Mouse (Mus musculus) myocyte (in vitro differentiated cells): ENCODE measurements around the gene Tnk1. TPM values are rescaled to one million over a fixed set of nuclear protein-coding genes. Genes with fewer than 3 reads are reported as not detected.

ENCODE experiments used
- H3K27me3 ChIP-seq: one replicate; pipeline ENCODE4 v1.6.1; 2011; ENCODE audit not compliant: control insufficient read depth, insufficient read depth, insufficient read length
- H3K36me3 ChIP-seq: one replicate; pipeline ENCODE4 v1.6.1; 2011; ENCODE audit not compliant: control insufficient read depth, insufficient read depth
- H3K4me2 ChIP-seq: one replicate; pipeline ENCODE4 v1.6.1; 2011; ENCODE audit warnings: low read depth, control low read depth
- H3K4me3 ChIP-seq: one replicate; pipeline ENCODE4 v1.5.1; 2011; ENCODE audit warnings: mild to moderate bottlenecking, control low read depth, moderate library complexity
- H3K79me2 ChIP-seq: one replicate; pipeline ENCODE4 v1.6.1; 2011; ENCODE audit not compliant: control insufficient read depth, insufficient read depth
- H3ac ChIP-seq: one replicate; pipeline ENCODE4 v1.6.1; 2011; ENCODE audit not compliant: control insufficient read depth, insufficient read length
- CEBPB ChIP-seq: IDR thresholded peaks from 2 replicates; pipeline ENCODE4 v1.6.1; 2011; ENCODE audit warnings: mild to moderate bottlenecking, moderate library complexity; ENCODE audit not compliant: poor library complexity, insufficient read depth, severe bottlenecking
- E2F4 ChIP-seq: IDR thresholded peaks from one replicate; pipeline ENCODE4 v1.6.1; 2011; ENCODE audit warnings: mild to moderate bottlenecking, control low read depth, moderate library complexity; ENCODE audit not compliant: insufficient read depth
- MAX ChIP-seq: IDR thresholded peaks from one replicate; pipeline ENCODE4 v1.6.1; 2011; ENCODE audit warnings: low read depth, mild to moderate bottlenecking, control low read depth
- MYOD1 ChIP-seq, 3 experiments: IDR thresholded peaks; one replicate each; pipeline ENCODE4 v1.6.1; 2011; ENCODE audit warnings: control low read depth in 2 of 3, low read depth in 2 of 3, mild to moderate bottlenecking in 2 of 3, moderate library complexity in 1 of 3; ENCODE audit not compliant: insufficient read length in 2 of 3, control insufficient read depth in 1 of 3
- MYOG ChIP-seq, 3 experiments: IDR thresholded peaks; one replicate each; pipeline ENCODE4 v1.6.1; 2011; ENCODE audit warnings: control low read depth in 2 of 3, low read depth in 2 of 3, mild to moderate bottlenecking in 2 of 3; ENCODE audit not compliant: insufficient read length in 2 of 3, control insufficient read depth in 1 of 3, insufficient read depth in 1 of 3
- POLR2A ChIP-seq: IDR thresholded peaks from one replicate; pipeline ENCODE4 v1.6.1; 2011; ENCODE audit warnings: low read depth, mild to moderate bottlenecking, control low read depth, moderate library complexity; ENCODE audit not compliant: insufficient read length
- POLR2AphosphoS2 ChIP-seq: IDR thresholded peaks from one replicate; pipeline ENCODE4 v1.6.1; 2011; ENCODE audit warnings: low read depth, control low read depth; ENCODE audit not compliant: insufficient read length
- REST ChIP-seq: IDR thresholded peaks from one replicate; pipeline ENCODE4 v1.6.1; 2011; ENCODE audit warnings: mild to moderate bottlenecking, control low read depth, moderate library complexity; ENCODE audit not compliant: insufficient read depth, insufficient read length
- SRF ChIP-seq: IDR thresholded peaks from one replicate; pipeline ENCODE4 v1.6.1; 2011; ENCODE audit warnings: low read depth; ENCODE audit not compliant: control insufficient read depth, insufficient read length
- TCF12 ChIP-seq: IDR thresholded peaks from one replicate; pipeline ENCODE4 v1.6.1; 2011; ENCODE audit warnings: mild to moderate bottlenecking, control low read depth; ENCODE audit not compliant: poor library complexity, insufficient read depth, severe bottlenecking
- TCF3 ChIP-seq: IDR thresholded peaks from one replicate; pipeline ENCODE4 v1.6.1; 2011; ENCODE audit warnings: low read depth, control low read depth; ENCODE audit not compliant: insufficient read length
- USF1 ChIP-seq: IDR thresholded peaks from one replicate; pipeline ENCODE4 v1.6.1; 2011; ENCODE audit warnings: low read depth, mild to moderate bottlenecking, control low read depth, moderate library complexity
- polyA plus RNA-seq: library from polyadenylated mRNA; unstranded; fragments of >200 nt; fragmentation: generic; extraction: Trizol; gene quantifications from one replicate; pipeline ENCODE4 v1.2.1, GENCODE M21; 2012; ENCODE audit warnings: missing spikeins

Gene Tnk1
- polyA plus RNA-seq, 1 experiment: not detected

DNA sequence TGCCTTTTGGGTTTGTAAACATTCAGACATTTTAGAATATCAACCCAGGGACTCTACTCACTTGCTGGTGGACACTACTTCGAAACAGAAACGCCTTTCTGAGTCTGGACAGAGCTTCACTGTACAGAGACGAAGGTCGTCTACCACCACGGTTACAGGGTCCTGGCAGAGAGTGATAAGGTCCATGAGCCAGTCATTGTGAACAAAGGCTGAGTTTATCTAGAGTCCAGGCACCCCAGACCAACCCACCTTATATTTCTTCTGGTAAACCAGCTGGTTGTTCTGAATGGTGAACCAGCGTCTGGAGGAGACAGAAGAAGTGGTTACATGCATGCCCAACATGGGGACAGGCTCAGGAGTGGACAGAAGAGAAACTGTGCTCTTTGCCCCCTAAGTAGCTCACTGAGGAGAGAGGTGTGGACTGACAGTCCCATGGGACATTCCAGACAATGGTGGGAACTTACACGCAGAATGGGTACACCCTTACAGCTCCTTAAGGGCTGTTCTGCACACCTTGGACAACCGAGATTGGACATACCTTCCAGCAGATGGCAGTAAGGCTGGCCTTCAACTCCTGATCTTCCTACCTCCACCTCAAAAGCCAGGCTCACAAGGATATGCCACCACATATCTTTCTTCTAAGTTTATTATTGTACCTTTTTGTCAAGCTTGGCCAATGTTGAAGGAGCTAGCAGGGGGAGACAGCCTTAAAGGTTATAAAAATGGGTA, 28.5 kb upstream of the Tnk1 start:
- Histone ChIP-seq H3K4me2 (no peak overlapping the region), H3ac (no peak overlapping the region)
- no peak for TF ChIP-seq USF1

GRCm38 (mm10) chr11:69884663-69885062, 26.1 kb upstream of the Tnk1 start:
- no peak overlapping the region for H3K4me3 ChIP-seq
- H3K79me2 ChIP-seq: peaks cover 8% of the 10 kb centered on the region
- TF ChIP-seq E2F4 (no peak), TCF3 (no peak), REST (no peak), POLR2A (no peak), SRF (no peak), MAX (no peak), CEBPB (no peak), MYOG (IDR thresholded peaks at IDR 0.05; ENCODE audit: control insufficient read depth in 1 of 3, insufficient read depth in 1 of 3, insufficient read length in 2 of 3, low read depth in 2 of 3) (no peak), POLR2AphosphoS2 (no peak)
- no peaks in the 10 kb centered on the region for H3K36me3 ChIP-seq
- H3ac ChIP-seq: no peak overlapping the region
- no peaks in the 10 kb centered on the region for H3K27me3 ChIP-seq
- H3K4me2 ChIP-seq: peak overlapping the region; percentile 31

More for the DNA sequence above, 28.5 kb upstream of the Tnk1 start:
- Histone ChIP-seq H3K4me3 (no peak overlapping the region), H3K36me3 (no peaks in the 10 kb centered on the region), H3K27me3 (no peaks in the 10 kb centered on the region), H3K79me2 (no peaks in the 10 kb centered on the region)

GRCm38 (mm10) chr11:69884240-69884639, 25.7 kb upstream of the Tnk1 start:
- peak overlapping the region; percentile 31 for H3K4me2 ChIP-seq
- H3K4me3 ChIP-seq: no peak overlapping the region
- no peak overlapping the region for H3ac ChIP-seq
- peaks cover 12% of the 10 kb centered on the region for H3K79me2 ChIP-seq
- H3K27me3 ChIP-seq: no peaks in the 10 kb centered on the region
- H3K36me3 ChIP-seq: no peaks in the 10 kb centered on the region
- TF ChIP-seq POLR2AphosphoS2 (no peak), MYOG (IDR thresholded peaks at IDR 0.05; ENCODE audit: control insufficient read depth in 1 of 3, insufficient read depth in 1 of 3, insufficient read length in 2 of 3, low read depth in 2 of 3) (no peak), TCF12 (no peak), REST (no peak), USF1 (no peak), MAX (no peak), CEBPB (no peak)

DNA sequence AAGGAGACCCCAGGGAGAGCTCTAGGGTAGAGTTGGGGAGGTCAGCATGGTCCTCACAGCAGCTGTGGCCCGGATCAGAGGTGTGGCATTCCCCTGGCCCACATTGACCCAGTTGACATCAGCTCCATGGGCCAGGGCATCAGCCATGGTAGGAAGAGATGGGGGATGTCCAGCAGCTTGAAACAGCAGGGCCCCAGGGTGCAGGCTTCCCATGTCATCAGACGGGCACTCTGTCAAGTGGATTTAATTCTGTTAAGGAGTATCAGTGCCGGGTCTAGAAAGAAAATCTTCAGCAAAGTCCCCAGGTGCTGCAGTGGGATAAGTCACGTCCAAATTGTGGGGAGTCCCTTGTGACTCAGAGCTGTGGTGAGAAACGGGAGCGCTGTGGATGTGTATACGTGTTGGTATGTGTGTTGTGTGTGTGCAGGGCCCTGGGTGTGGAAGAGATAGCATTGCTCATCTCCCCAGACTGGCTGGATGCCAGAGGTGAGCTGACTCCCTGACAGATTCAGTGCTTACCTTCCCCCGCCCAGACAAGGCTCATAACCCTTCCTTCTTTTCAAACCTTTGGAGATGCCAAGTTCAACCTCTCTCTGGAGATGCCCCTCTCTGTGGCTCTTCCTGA, 25.1 kb upstream of the Tnk1 start:
- Histone ChIP-seq H3K4me3 (no peak overlapping the region), H3K36me3 (no peaks in the 10 kb centered on the region), H3K4me2 (peak overlapping the region; percentile 31), H3K27me3 (no peaks in the 10 kb centered on the region), H3ac (no peak overlapping the region), H3K79me2 (peaks cover 18% of the 10 kb centered on the region)
- no peak for TF ChIP-seq E2F4
- TF ChIP-seq MYOG (IDR thresholded peaks at IDR 0.05; ENCODE audit: control insufficient read depth in 1 of 3, insufficient read depth in 1 of 3, insufficient read length in 2 of 3, low read depth in 2 of 3): no peak
- no peak for TF ChIP-seq USF1
- TF ChIP-seq TCF3: no peak
- no peak for TF ChIP-seq POLR2AphosphoS2
- no peak for TF ChIP-seq TCF12
- TF ChIP-seq POLR2A: no peak
- TF ChIP-seq REST: no peak
- no peak for TF ChIP-seq MYOD1 (IDR thresholded peaks at IDR 0.05; ENCODE audit: control insufficient read depth in 1 of 3, insufficient read length in 2 of 3, low read depth in 2 of 3)
- no peak for TF ChIP-seq SRF
- TF ChIP-seq CEBPB: no peak
- TF ChIP-seq MAX: no peak

- no peaks in the 10 kb centered on the region for H3K36me3 ChIP-seq
- H3K79me2 ChIP-seq: peaks cover 24% of the 10 kb centered on the region
- no peak overlapping the region for H3ac ChIP-seq
- no peak overlapping the region for H3K4me3 ChIP-seq
- no peaks in the 10 kb centered on the region for H3K27me3 ChIP-seq
- H3K4me2 ChIP-seq: peak overlapping the region; percentile 26
- no peak for TF ChIP-seq TCF12
- no peak for TF ChIP-seq MAX
- no peak for TF ChIP-seq E2F4
- TF ChIP-seq CEBPB: no peak
- TF ChIP-seq REST: no peak
- no peak for TF ChIP-seq POLR2AphosphoS2
- TF ChIP-seq MYOD1 (IDR thresholded peaks at IDR 0.05; ENCODE audit: control insufficient read depth in 1 of 3, insufficient read length in 2 of 3, low read depth in 2 of 3): no peak
- TF ChIP-seq MYOG (IDR thresholded peaks at IDR 0.05; ENCODE audit: control insufficient read depth in 1 of 3, insufficient read depth in 1 of 3, insufficient read length in 2 of 3, low read depth in 2 of 3): no peak
Measured at GRCm38 (mm10) chr11:69883066-69883465, 24.5 kb upstream of the Tnk1 start.
